Mouse (Mus musculus) kidney, embryonic 16.5 days (tissue): Measurements from ENCODE around the gene Mfsd14a. TPM values are rescaled to one million over a fixed set of nuclear protein-coding genes. Genes with fewer than 3 reads are reported as not detected.
"Not testable (repeated sequence)": the region's sequence is repeated elsewhere in the genome, so short reads cannot be mapped to it uniquely, and the experiment has no call there.

Experiments
- ATAC-seq: fragments of 200-750 bp; cut with Nextera tagmentation; 2 replicates; pipeline ENCODE4 v1.8.0; 2017; ENCODE audit warnings: moderate TSS enrichment; ENCODE audit not compliant: low FRiP score, low TSS enrichment
- H3K27ac ChIP-seq: fragments of 300-500 bp; sonication (generic); 2 replicates; pipeline ENCODE4 v1.5.1; 2014; ENCODE audit warnings: low read length
- H3K27me3 ChIP-seq: fragments of 300-500 bp; sonication (generic); 2 replicates; pipeline ENCODE4 v1.6.1; 2014; ENCODE audit warnings: low read length, control low read depth, mixed read lengths; ENCODE audit not compliant: insufficient read depth
- H3K36me3 ChIP-seq: fragments of 300-500 bp; sonication (generic); 2 replicates; pipeline ENCODE4 v1.6.1; 2014; ENCODE audit warnings: low read length, control low read depth, mixed read lengths; ENCODE audit not compliant: insufficient read depth
- H3K4me1 ChIP-seq: fragments of 300-500 bp; sonication (generic); 2 replicates; pipeline ENCODE4 v1.6.1; 2014; ENCODE audit warnings: low read length, control low read depth, mixed read lengths; ENCODE audit not compliant: insufficient read depth
- H3K4me2 ChIP-seq: fragments of 300-500 bp; sonication (generic); replicated peaks from 2 replicates; pipeline ENCODE4 v1.6.1; 2014; ENCODE audit warnings: low read depth, low read length
- H3K4me3 ChIP-seq: fragments of 300-500 bp; sonication (generic); 2 replicates; pipeline ENCODE4 v1.5.1; 2014; ENCODE audit warnings: mild to moderate bottlenecking, low read length
- H3K9ac ChIP-seq: fragments of 300-500 bp; sonication (generic); replicated peaks from 2 replicates; pipeline ENCODE4 v1.6.1; 2014; ENCODE audit warnings: low read length
- H3K9me3 ChIP-seq: fragments of 300-500 bp; sonication (generic); 2 replicates; pipeline ENCODE4 v1.6.1; 2016; ENCODE audit warnings: low read length, control low read depth
- WGBS: fragments of 180-500 bp; shearing (Covaris S2); extraction: QIAGEN DNeasy Blood & Tissue Kit; methylation state at CpG from one replicate; pipeline ENCODE4 v1.1.7; 2014; 5-methylcytosine and 5-hydroxymethylcytosine counted together
- polyA plus RNA-seq: library from polyadenylated mRNA; unstranded; fragments of >200 nt; fragmentation: Nextera tagmentation; extraction: Ambion mirVana; gene quantifications from 2 replicates; pipeline ENCODE4 v1.2.1, GENCODE M21; 2015

The Mfsd14a gene
- polyA plus RNA-seq, 1 experiment from 2014 or later = 104 TPM

GRCm38 (mm10) chr3:116694955-116695665, 32.6 kb upstream of the Mfsd14a start:
- 88% methylated on average over 8 of the region's 8 CpGs for WGBS
- Histone ChIP-seq H3K4me1 (no peaks in the 10 kb centered on the region), H3K4me2 (no peak overlapping the region), H3K36me3 (peaks cover 6% of the 10 kb centered on the region; the same call in 1 of the 2 replicates), H3K4me3 (no peak overlapping the region), H3K27me3 (no peaks in the 10 kb centered on the region), H3K27ac (no peak overlapping the region), H3K9me3 (no peaks in the 10 kb centered on the region), H3K9ac (no peak overlapping the region)
- no peak for ATAC-seq

- Histone ChIP-seq H3K4me3 (no peak overlapping the region), H3K27me3 (no peaks in the 10 kb centered on the region), H3K9me3 (no peaks in the 10 kb centered on the region), H3K9ac (no peak overlapping the region), H3K36me3 (peaks cover 6% of the 10 kb centered on the region; the same call in 1 of the 2 replicates), H3K4me2 (no peak overlapping the region), H3K4me1 (no peaks in the 10 kb centered on the region), H3K27ac (no peak overlapping the region)
- no peak for ATAC-seq
- WGBS = 94% methylated on average over 3 of the region's 3 CpGs
These were observed 31.8 kb upstream of the Mfsd14a start for GRCm38 (mm10) chr3:116694312-116694711.

GRCm38 (mm10) chr3:116681160-116681559, 18.7 kb upstream of the Mfsd14a start, which contains the start of gene Gm43191:
Gm43191 (minus strand) TSS chr3:116681260.
- Histone ChIP-seq H3K4me1 (no peaks in the 10 kb centered on the region), H3K27ac (no peak within 1 kb of the TSS), H3K9ac (no peak within 1 kb of the TSS), H3K9me3 (no peaks in the 10 kb centered on the region), H3K4me2 (no peak within 1 kb of the TSS), H3K4me3 (no peak within 1 kb of the TSS), H3K36me3 (peaks cover 11% of the 10 kb centered on the region; the same call in 1 of the 2 replicates), H3K27me3 (no peaks in the 10 kb centered on the region)
- ATAC-seq = no peak
- 93% methylated on average over 1 of the region's 1 CpGs for WGBS

GRCm38 (mm10) chr3:116664281-116664680, 1.8 kb upstream of the Mfsd14a start:
- 96% methylated on average over 9 of the region's 9 CpGs for WGBS
- Histone ChIP-seq H3K4me1 (peaks cover 20% of the 10 kb centered on the region), H3K27ac (0 out of 2 replicates have a peak overlapping the region, but pooled peaks have one; percentile 34)
- H3K4me3 ChIP-seq, H3K4me2 ChIP-seq, H3K9me3 ChIP-seq, H3K27me3 ChIP-seq, ATAC-seq, H3K36me3 ChIP-seq, H3K9ac ChIP-seq: not testable (repeated sequence)

GRCm38 (mm10) chr3:116661870-116662414, 535 bp downstream of the Mfsd14a start:
- H3K27me3 ChIP-seq = no peaks in the 10 kb centered on the region
- no peaks in the 10 kb centered on the region for H3K36me3 ChIP-seq
- H3K9me3 ChIP-seq = no peaks in the 10 kb centered on the region
- H3K4me3 ChIP-seq = peak overlapping the region; percentile 95
- peaks cover 26% of the 10 kb centered on the region for H3K4me1 ChIP-seq
- WGBS = 0% methylated on average over 67 of the region's 68 CpGs
- peak; percentile 87 for ATAC-seq
- peak overlapping the region; percentile 65 for H3K4me2 ChIP-seq
- H3K27ac ChIP-seq = peak overlapping the region; percentile 96
- peak overlapping the region; percentile 99 for H3K9ac ChIP-seq

- no peak for ATAC-seq
- Histone ChIP-seq H3K4me2 (peak overlapping the region; percentile 65), H3K9ac (peak overlapping the region; percentile 99), H3K9me3 (no peaks in the 10 kb centered on the region), H3K4me3 (peak overlapping the region; percentile 95), H3K4me1 (peaks cover 26% of the 10 kb centered on the region), H3K36me3 (no peaks in the 10 kb centered on the region), H3K27ac (peak overlapping the region; percentile 96), H3K27me3 (no peaks in the 10 kb centered on the region)
- 3% methylated on average over 16 of the region's 16 CpGs for WGBS
These were observed 1.1 kb downstream of the Mfsd14a start for GRCm38 (mm10) chr3:116661288-116661869.

GRCm38 (mm10) chr3:116659856-116660430, 2.5 kb downstream of the Mfsd14a start:
- H3K4me2 ChIP-seq = 0 out of 2 replicates have a peak overlapping the region, but pooled peaks have one; percentile 14

GRCm38 (mm10) chr3:116658928-116659565, 3.4 kb downstream of the Mfsd14a start:
- Histone ChIP-seq H3K9ac (no peak overlapping the region; the same call in 1 of the 2 replicates), H3K27me3 (no peaks in the 10 kb centered on the region), H3K4me1 (peaks cover 26% of the 10 kb centered on the region), H3K4me2 (peak overlapping the region; percentile 8; the same call in 1 of the 2 replicates), H3K27ac (no peak overlapping the region), H3K4me3 (no peak overlapping the region), H3K36me3 (no peaks in the 10 kb centered on the region), H3K9me3 (no peaks in the 10 kb centered on the region)
- WGBS = 60% methylated on average over 15 of the region's 15 CpGs
- ATAC-seq = no peak

More at GRCm38 (mm10) chr3:116659856-116660430, 2.5 kb downstream of the Mfsd14a start:
- H3K27ac ChIP-seq = no peak overlapping the region
- ATAC-seq = no peak
- H3K9me3 ChIP-seq = no peaks in the 10 kb centered on the region
- H3K36me3 ChIP-seq = no peaks in the 10 kb centered on the region
- H3K4me3 ChIP-seq = 0 out of 2 replicates have a peak overlapping the region, but pooled peaks have one; percentile 2
- WGBS = 77% methylated on average over 13 of the region's 13 CpGs
- H3K9ac ChIP-seq = no peak overlapping the region
- peaks cover 26% of the 10 kb centered on the region for H3K4me1 ChIP-seq
- H3K27me3 ChIP-seq = no peaks in the 10 kb centered on the region

- Histone ChIP-seq H3K27ac (no peak overlapping the region), H3K4me3 (no peak overlapping the region), H3K4me2 (no peak overlapping the region), H3K27me3 (no peaks in the 10 kb centered on the region), H3K9me3 (no peaks in the 10 kb centered on the region), H3K36me3 (no peaks in the 10 kb centered on the region), H3K4me1 (peaks cover 26% of the 10 kb centered on the region), H3K9ac (no peak overlapping the region)
- WGBS = 76% methylated on average over 7 of the region's 7 CpGs
- ATAC-seq = no peak
These were observed 6.1 kb downstream of the Mfsd14a start for GRCm38 (mm10) chr3:116656184-116656965.
